Mouse (Mus musculus) pancreas, adult 10 weeks (tissue): ENCODE results near the gene Try10. TPM values are rescaled to one million over a fixed set of nuclear protein-coding genes. Genes with fewer than 3 reads are reported as not detected.

Experiments
- polyA plus RNA-seq: library from polyadenylated mRNA; stranded (reverse); fragments of 350-450 nt; fragmentation: Illumina TruSeq; extraction: RNeasy Lipid Tissue Mini Kit (QIAGEN cat#74804); gene quantifications from one replicate; pipeline ENCODE4 v1.2.3, GENCODE M21; 2015; ENCODE audit warnings: low read depth, low replicate concordance; ENCODE audit not compliant: insufficient read depth

The Try10 gene
- polyA plus RNA-seq: 528 TPM

GRCm38 (mm10) chr6:41353932-41354331, at the start of gene Try10:
TSS of gene Try10 (plus strand) at chr6:41354105.

GRCm38 (mm10) chr6:41316741-41317140, 37.2 kb upstream of the Try10 start, which contains the start of gene Try5:
TSS of gene Try5 (minus strand) at chr6:41316841.

GRCm38 (mm10) chr6:41377578-41377977, 23.7 kb downstream of the Try10 start, which contains the start of gene Prss3:
TSS of gene Prss3 (minus strand) at chr6:41377678.

DNA sequence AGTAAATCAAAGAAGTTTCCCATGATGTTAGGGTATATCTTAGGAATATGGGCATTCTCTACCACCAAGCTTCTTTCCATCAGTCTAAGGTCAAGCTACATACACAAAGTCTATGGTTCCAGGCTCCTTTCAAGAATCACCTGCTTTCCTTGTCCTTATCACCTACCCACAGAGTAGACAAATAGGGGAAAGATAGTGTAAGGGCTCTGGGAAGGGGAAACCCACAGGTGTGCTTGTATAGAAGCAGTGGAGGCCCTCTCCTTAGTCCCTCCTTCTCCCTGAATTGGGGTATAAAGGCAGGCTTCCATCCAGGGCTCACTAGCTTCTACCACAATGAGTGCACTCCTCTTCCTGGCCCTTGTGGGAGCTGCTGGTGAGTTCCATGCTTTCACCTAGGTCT, 38.2 kb downstream of the Try10 start, which contains the start of gene Gm5771:
Gene Gm5771 (plus strand): TSS at position 301 of the 400 bp plus-strand sequence.

Other genes with a start within 250 kb of the Try10 start
- gene Try4, start 51.8 kb upstream of the Try10 start, polyA plus RNA-seq: 26,314 TPM
- gene Try5, start 37.3 kb upstream of the Try10 start, polyA plus RNA-seq: 12,068 TPM
- 552 TPM for gene Prss3, start 23.6 kb downstream of the Try10 start, polyA plus RNA-seq
- 131 TPM for gene Gm5771, start 38.3 kb downstream of the Try10 start, polyA plus RNA-seq
- gene Gm10334, start 92.0 kb downstream of the Try10 start, polyA plus RNA-seq: 167 TPM
- 15.3 TPM for gene Prss1, start 104.8 kb downstream of the Try10 start, polyA plus RNA-seq
- gene Prss2, start 167.7 kb downstream of the Try10 start, polyA plus RNA-seq: 28,178 TPM